ENCODE assay signal across 23 mouse cellular contexts in genomic region chr11:62565747-62566146, GRCm38 (mm10). TPM values are rescaled to one million over a fixed set of nuclear protein-coding genes. Genes with fewer than 3 reads are reported as not detected.
A peak's percentile ranks its signal among the peaks of the same experiment; 100 is the strongest.
DNase-seq lines count a peak whose midpoint lies in the region; ATAC-seq and TF ChIP-seq lines count a peak whose summit lies in the region.
"Had no signal": no experiment of that assay in that cellular context is flagged by ENCODE, and none has a peak within 500 bp of the region (broad histone marks: within the 10 kb centered on the region; RNA-seq: fewer than 3 reads in every experiment).

No protein-coding gene starts in this region.

- no peaks in the 10 kb centered on the region for H3K4me1 ChIP-seq in embryonic facial prominence, embryonic 12.5 days
- peaks cover 11% of the 10 kb centered on the region; the same call in 1 of the 2 replicates for H3K4me1 ChIP-seq in embryonic facial prominence, embryonic 10.5 days
- H3K4me1 ChIP-seq in intestine, embryonic 16.5 days (ENCODE audit: control insufficient read depth, insufficient read depth, low read length), result peaks cover 5% of the 10 kb centered on the region; the same call in 1 of the 2 replicates
- H3K4me1 ChIP-seq in intestine, embryonic 15.5 days (replicated peaks), result peaks cover 3% of the 10 kb centered on the region; the same call in 1 of the 2 replicates
- H3K4me1 ChIP-seq in kidney, postnatal 0 days (replicated peaks; ENCODE audit: insufficient read depth, low read length), result no peaks in the 10 kb centered on the region
- H3K4me1 ChIP-seq: forebrain, embryonic 13.5 days; heart, embryonic 12.5 days; hindbrain, embryonic 12.5 days had no signal

- ATAC-seq in embryonic facial prominence, embryonic 12.5 days (ENCODE audit: insufficient number of reproducible peaks, insufficient read depth, low FRiP score, low TSS enrichment), result peak; percentile 52; the same call in 1 of the 2 replicates
- no peak for ATAC-seq in intestine, embryonic 16.5 days
- ATAC-seq in intestine, embryonic 15.5 days, result no peak
- no peak for ATAC-seq in kidney, postnatal 0 days (replicated peaks; ENCODE audit: low FRiP score, low read depth)
- ATAC-seq in megakaryocyte progenitor cell, adult 5-6 weeks (replicated peaks; ENCODE audit: poor library complexity), result peak; percentile 23; the same call in 1 of the 2 replicates
- ATAC-seq: CD4-positive, CD25-positive, alpha-beta regulatory T cell, adult 4 months; forebrain, embryonic 13.5 days; forebrain, postnatal 0 days; hindbrain, embryonic 16.5 days had no signal

- no peak for DNase-seq in embryonic facial prominence, embryonic 10.5 days (ENCODE audit: low spot score)
- peak; percentile 58 for DNase-seq in kidney, postnatal 0 days (ENCODE audit: low spot score)
- DNase-seq in kidney, adult 9 months, result no peak
- DNase-seq in right cerebral cortex, adult 18-20 months, result no peak
- DNase-seq: adrenal gland, adult 8-10 months; B cell, adult 2 months; cerebellum, adult 11 months; cerebellum, adult 9-10 months; cerebellum, postnatal 25 days; forebrain, postnatal 0 days; gastrocnemius, postnatal 36 days; heart, postnatal 4 days had no signal

- TF ChIP-seq CTCF in kidney, postnatal 0 days (IDR thresholded peaks at IDR 0.05; ENCODE audit: low read depth), result no peak

- H3K36me3 ChIP-seq in embryonic facial prominence, embryonic 12.5 days, result no peaks in the 10 kb centered on the region
- H3K36me3 ChIP-seq in embryonic facial prominence, embryonic 10.5 days (replicated peaks), result no peaks in the 10 kb centered on the region
- no peaks in the 10 kb centered on the region for H3K36me3 ChIP-seq in intestine, embryonic 16.5 days (ENCODE audit: control insufficient read depth, insufficient read depth, low read length)
- no peaks in the 10 kb centered on the region for H3K36me3 ChIP-seq in intestine, embryonic 15.5 days
- no peaks in the 10 kb centered on the region for H3K36me3 ChIP-seq in kidney, postnatal 0 days (ENCODE audit: insufficient read depth, low read length)
- H3K36me3 ChIP-seq: G1E; heart, embryonic 12.5 days; hindbrain, embryonic 12.5 days had no signal

- H3K27ac ChIP-seq in embryonic facial prominence, embryonic 12.5 days, result no peak overlapping the region
- no peak overlapping the region for H3K27ac ChIP-seq in embryonic facial prominence, embryonic 10.5 days (replicated peaks)
- H3K27ac ChIP-seq in intestine, embryonic 16.5 days (ENCODE audit: low read length), result no peak overlapping the region
- no peak overlapping the region for H3K27ac ChIP-seq in intestine, embryonic 15.5 days
- no peak overlapping the region for H3K27ac ChIP-seq in kidney, postnatal 0 days
- H3K27ac ChIP-seq: forebrain, embryonic 13.5 days; hindbrain, embryonic 12.5 days had no signal

- H3K27me3 ChIP-seq in embryonic facial prominence, embryonic 12.5 days, result no peaks in the 10 kb centered on the region
- H3K27me3 ChIP-seq in embryonic facial prominence, embryonic 10.5 days (replicated peaks; ENCODE audit: low read depth, poor library complexity, severe bottlenecking), result peaks cover 8% of the 10 kb centered on the region
- H3K27me3 ChIP-seq in intestine, embryonic 16.5 days (replicated peaks; ENCODE audit: control insufficient read depth, insufficient read depth, low read length), result no peaks in the 10 kb centered on the region
- no peaks in the 10 kb centered on the region for H3K27me3 ChIP-seq in intestine, embryonic 15.5 days (replicated peaks)
- no peaks in the 10 kb centered on the region for H3K27me3 ChIP-seq in kidney, postnatal 0 days (ENCODE audit: insufficient read depth, low read length)
- H3K27me3 ChIP-seq: forebrain, embryonic 13.5 days; heart, embryonic 12.5 days; hindbrain, embryonic 12.5 days had no signal

- no peak overlapping the region for H3K9ac ChIP-seq in embryonic facial prominence, embryonic 12.5 days
- 0 out of 2 replicates have a peak overlapping the region, but pooled peaks have one; percentile 7 for H3K9ac ChIP-seq in intestine, embryonic 16.5 days (ENCODE audit: low read depth, low read length)
- H3K9ac ChIP-seq in intestine, embryonic 15.5 days, result no peak overlapping the region
- no peak overlapping the region for H3K9ac ChIP-seq in kidney, postnatal 0 days (ENCODE audit: low read depth, low read length)
- H3K9ac ChIP-seq: forebrain, embryonic 13.5 days; forebrain, postnatal 0 days; heart, embryonic 12.5 days; hindbrain, embryonic 12.5 days had no signal

- no peak overlapping the region for H3K4me3 ChIP-seq in embryonic facial prominence, embryonic 12.5 days
- H3K4me3 ChIP-seq in embryonic facial prominence, embryonic 10.5 days, result no peak overlapping the region
- H3K4me3 ChIP-seq in intestine, embryonic 16.5 days (ENCODE audit: low read length), result no peak overlapping the region
- no peak overlapping the region for H3K4me3 ChIP-seq in intestine, embryonic 15.5 days (replicated peaks)
- H3K4me3 ChIP-seq in kidney, postnatal 0 days (replicated peaks; ENCODE audit: low read depth, low read length), result no peak overlapping the region
- H3K4me3 ChIP-seq: forebrain, embryonic 13.5 days; heart, adult 2 months; heart, embryonic 12.5 days; hindbrain, embryonic 12.5 days had no signal

- no peak overlapping the region for H3K4me2 ChIP-seq in embryonic facial prominence, embryonic 12.5 days (replicated peaks)
- H3K4me2 ChIP-seq in intestine, embryonic 16.5 days (ENCODE audit: low read depth, low read length), result no peak overlapping the region
- no peak overlapping the region for H3K4me2 ChIP-seq in intestine, embryonic 15.5 days (replicated peaks)
- H3K4me2 ChIP-seq in kidney, postnatal 0 days (ENCODE audit: low read length), result no peak overlapping the region; the same call in 1 of the 2 replicates
- H3K4me2 ChIP-seq: forebrain, embryonic 13.5 days; heart, embryonic 12.5 days; hindbrain, embryonic 12.5 days had no signal

- 59% methylated on average over 7 of the region's 7 CpGs for WGBS in embryonic facial prominence, embryonic 12.5 days
- WGBS in embryonic facial prominence, embryonic 10.5 days, result 68% methylated on average over 7 of the region's 7 CpGs
- 69% methylated on average over 7 of the region's 7 CpGs for WGBS in intestine, embryonic 16.5 days
- 65% methylated on average over 7 of the region's 7 CpGs for WGBS in intestine, embryonic 15.5 days
- WGBS in kidney, postnatal 0 days, result 26% methylated on average over 5 of the region's 7 CpGs

- no peaks in the 10 kb centered on the region for H3K9me3 ChIP-seq in embryonic facial prominence, embryonic 12.5 days
- H3K9me3 ChIP-seq in embryonic facial prominence, embryonic 10.5 days, result no peaks in the 10 kb centered on the region
- no peaks in the 10 kb centered on the region for H3K9me3 ChIP-seq in intestine, embryonic 16.5 days (ENCODE audit: control insufficient read depth, low read length)
- H3K9me3 ChIP-seq in intestine, embryonic 15.5 days, result no peaks in the 10 kb centered on the region; the same call in 1 of the 2 replicates
- H3K9me3 ChIP-seq in kidney, postnatal 0 days (replicated peaks; ENCODE audit: low read length), result no peaks in the 10 kb centered on the region
- H3K9me3 ChIP-seq: forebrain, embryonic 13.5 days; G1E; heart, embryonic 12.5 days; hindbrain, embryonic 12.5 days had no signal

RNA-seq across cellular contexts. Expression of gene Trpv2, which starts 8.5 kb away (rescaled TPM):
- 4.5 and 5.9 TPM in 2 replicates for polyA plus RNA-seq in embryonic facial prominence, embryonic 12.5 days (2016; fragmentation: Nextera tagmentation; extraction: Ambion mirVana)
- 2.6 and 3.8 TPM in 2 replicates for polyA plus RNA-seq in embryonic facial prominence, embryonic 10.5 days (2016; fragmentation: Nextera tagmentation; extraction: Ambion mirVana)
- polyA plus RNA-seq in intestine, embryonic 16.5 days (2015; fragmentation: Nextera tagmentation; extraction: Ambion mirVana), result 11.0 and 11.2 TPM in 2 replicates
- 10.0 and 10.7 TPM in 2 replicates for polyA plus RNA-seq in intestine, embryonic 15.5 days (2015; fragmentation: Nextera tagmentation; extraction: Ambion mirVana)
- 1.7 and 2.4 TPM in 2 replicates for polyA plus RNA-seq in kidney, postnatal 0 days (2015; fragmentation: Nextera tagmentation; extraction: Ambion mirVana)
- 9.0 and 13.9 TPM in 2 replicates for total RNA-seq in megakaryocyte progenitor cell, adult 5-6 weeks (2015)
- total RNA-seq in megakaryocyte progenitor cell, adult 5-6 weeks (2017), result 10.5 and 12.9 TPM in 2 replicates

RNA-seq across cellular contexts. Expression of gene Ubb, which starts 14.8 kb away (rescaled TPM):
- 3,442 and 3,474 TPM in 2 replicates for polyA plus RNA-seq in embryonic facial prominence, embryonic 12.5 days (2016; fragmentation: Nextera tagmentation; extraction: Ambion mirVana)
- 3,487 and 3,558 TPM in 2 replicates for polyA plus RNA-seq in embryonic facial prominence, embryonic 10.5 days (2016; fragmentation: Nextera tagmentation; extraction: Ambion mirVana)
- 2,570 and 2,643 TPM in 2 replicates for polyA plus RNA-seq in intestine, embryonic 16.5 days (2015; fragmentation: Nextera tagmentation; extraction: Ambion mirVana)
- polyA plus RNA-seq in intestine, embryonic 15.5 days (2015; fragmentation: Nextera tagmentation; extraction: Ambion mirVana), result 2,561 and 2,687 TPM in 2 replicates
- polyA plus RNA-seq in kidney, postnatal 0 days (2015; fragmentation: Nextera tagmentation; extraction: Ambion mirVana), result 2,759 and 3,018 TPM in 2 replicates
- 1,569 and 1,579 TPM in 2 replicates for total RNA-seq in megakaryocyte progenitor cell, adult 5-6 weeks (2015)
- total RNA-seq in megakaryocyte progenitor cell, adult 5-6 weeks (2017), result 1,004 and 1,153 TPM in 2 replicates

RNA-seq across cellular contexts. Expression of gene Cenpv, which starts 26.7 kb away (rescaled TPM):
- 47.1 and 48.1 TPM in 2 replicates for polyA plus RNA-seq in embryonic facial prominence, embryonic 12.5 days (2016; fragmentation: Nextera tagmentation; extraction: Ambion mirVana)
- 23.0 and 25.4 TPM in 2 replicates for polyA plus RNA-seq in embryonic facial prominence, embryonic 10.5 days (2016; fragmentation: Nextera tagmentation; extraction: Ambion mirVana)
- 6.8 and 17.9 TPM in 2 replicates for polyA plus RNA-seq in intestine, embryonic 16.5 days (2015; fragmentation: Nextera tagmentation; extraction: Ambion mirVana)
- polyA plus RNA-seq in intestine, embryonic 15.5 days (2015; fragmentation: Nextera tagmentation; extraction: Ambion mirVana), result 35.6 and 44.9 TPM in 2 replicates
- polyA plus RNA-seq in kidney, postnatal 0 days (2015; fragmentation: Nextera tagmentation; extraction: Ambion mirVana), result 17.1 and 17.6 TPM in 2 replicates
- total RNA-seq in megakaryocyte progenitor cell, adult 5-6 weeks (2015), result 44.5 and 46.9 TPM in 2 replicates
- total RNA-seq in megakaryocyte progenitor cell, adult 5-6 weeks (2017), result 13.6 and 25.4 TPM in 2 replicates

Comparison
In these comparisons a context has a peak if more than half of its experiments do, and no peak if none do; other contexts are left out.
1. ATAC-seq: peak in embryonic facial prominence, embryonic 12.5 days (single experiment) and megakaryocyte progenitor cell, adult 5-6 weeks (single experiment); none in intestine, embryonic 16.5 days (single experiment), intestine, embryonic 15.5 days (single experiment) and kidney, postnatal 0 days (single experiment).